Mouse (Mus musculus): ENCODE results near the gene Gabrd.

DNA sequence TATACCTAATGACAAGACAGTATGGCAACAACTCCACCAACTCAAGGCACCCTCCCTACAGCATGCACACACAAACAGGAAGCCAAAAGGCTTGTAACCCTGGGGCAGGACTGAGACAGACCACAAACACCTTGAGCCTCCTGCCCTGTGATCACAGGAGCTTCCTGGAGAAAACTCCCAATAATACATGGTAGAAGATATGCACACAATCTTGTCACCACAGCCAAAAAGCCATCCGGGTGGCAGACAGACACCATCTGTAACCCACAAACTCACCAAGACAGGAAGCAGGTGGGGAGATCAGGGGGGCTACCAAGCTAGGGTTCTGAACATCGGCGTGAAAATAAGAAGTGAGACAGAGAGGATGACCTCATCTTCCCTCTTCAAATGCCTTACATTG, 45.3 kb downstream of the Gabrd start:
- TF ChIP-seq POLR2A (IDR thresholded peaks at IDR 0.05; ENCODE audit: control insufficient read depth, extremely low read depth, insufficient read depth, low read length, poor library complexity) (no peak), CTCF (IDR thresholded peaks at IDR 0.05; ENCODE audit: borderline replicate concordance, control insufficient read depth, extremely low read depth, insufficient read depth, low read length, poor library complexity) (no peak)
